Mouse (Mus musculus): ENCODE results near the gene Klhl3. TPM values are rescaled to one million over a fixed set of nuclear protein-coding genes. Genes with fewer than 3 reads are reported as not detected.

The Klhl3 gene
- polyA plus RNA-seq, 1 experiment from 2014 or later = 1.2 TPM

GRCm38 (mm10) chr13:58034507-58034906 lies 78.9 kb downstream of the Klhl3 start:
- 87% methylated on average over 6 of the region's 6 CpGs for WGBS
- DNase-seq (ENCODE audit: low spot score) (no peak), ATAC-seq (ENCODE audit: low FRiP score, low TSS enrichment) (no peak)
- Histone ChIP-seq H3K9me3 (ENCODE audit: control insufficient read depth, low read length) (no peaks in the 10 kb centered on the region), H3K9ac (ENCODE audit: low read length) (no peak overlapping the region), H3K4me1 (replicated peaks; ENCODE audit: control insufficient read depth, insufficient read depth) (no peaks in the 10 kb centered on the region), H3K4me3 (ENCODE audit: low read depth, low read length) (no peak overlapping the region), H3K27ac (replicated peaks) (no peak overlapping the region), H3K4me2 (replicated peaks; ENCODE audit: low read depth) (no peak overlapping the region), H3K36me3 (ENCODE audit: control insufficient read depth, insufficient read depth, low read length) (no peaks in the 10 kb centered on the region), H3K27me3 (ENCODE audit: control insufficient read depth, insufficient read depth, low read length) (no peaks in the 10 kb centered on the region)
- TF ChIP-seq EP300 (optimal IDR thresholded peaks at IDR 0.05) = no peak
- no peak for TF ChIP-seq CTCF (IDR thresholded peaks at IDR 0.05; ENCODE audit: low read depth)

- H3K9me3 ChIP-seq (ENCODE audit: control insufficient read depth, low read length) = no peaks in the 10 kb centered on the region
- no peak overlapping the region for H3K4me3 ChIP-seq (ENCODE audit: low read depth, low read length)
- ATAC-seq (ENCODE audit: low FRiP score, low TSS enrichment) (peak; percentile 64; the same call in 1 of the 2 replicates), DNase-seq (ENCODE audit: low spot score) (peak; percentile 71)
- H3K4me2 ChIP-seq (replicated peaks; ENCODE audit: low read depth) = no peak overlapping the region
- TF ChIP-seq EP300 (optimal IDR thresholded peaks at IDR 0.05) = no peak
- TF ChIP-seq CTCF (IDR thresholded peaks at IDR 0.05; ENCODE audit: low read depth) = peak; percentile 90
- no peaks in the 10 kb centered on the region for H3K4me1 ChIP-seq (replicated peaks; ENCODE audit: control insufficient read depth, insufficient read depth)
- H3K36me3 ChIP-seq (ENCODE audit: control insufficient read depth, insufficient read depth, low read length) = no peaks in the 10 kb centered on the region
- 45% methylated on average over 6 of the region's 6 CpGs for WGBS
- no peak overlapping the region for H3K27ac ChIP-seq (replicated peaks)
- H3K9ac ChIP-seq (ENCODE audit: low read length) = no peak overlapping the region
- H3K27me3 ChIP-seq (ENCODE audit: control insufficient read depth, insufficient read depth, low read length) = no peaks in the 10 kb centered on the region
Observed at GRCm38 (mm10) chr13:58031755-58032154, 81.6 kb downstream of the Klhl3 start.

- Histone ChIP-seq H3K27me3 (ENCODE audit: control insufficient read depth, insufficient read depth, low read length) (no peaks in the 10 kb centered on the region), H3K4me3 (ENCODE audit: low read depth, low read length) (no peak overlapping the region), H3K27ac (replicated peaks) (no peak overlapping the region), H3K4me1 (replicated peaks; ENCODE audit: control insufficient read depth, insufficient read depth) (no peaks in the 10 kb centered on the region), H3K4me2 (replicated peaks; ENCODE audit: low read depth) (no peak overlapping the region), H3K9ac (ENCODE audit: low read length) (no peak overlapping the region), H3K9me3 (ENCODE audit: control insufficient read depth, low read length) (no peaks in the 10 kb centered on the region), H3K36me3 (ENCODE audit: control insufficient read depth, insufficient read depth, low read length) (no peaks in the 10 kb centered on the region)
- WGBS = 91% methylated on average over 8 of the region's 8 CpGs
- TF ChIP-seq EP300 (optimal IDR thresholded peaks at IDR 0.05) (no peak), CTCF (IDR thresholded peaks at IDR 0.05; ENCODE audit: low read depth) (no peak)
- DNase-seq (ENCODE audit: low spot score) (no peak), ATAC-seq (ENCODE audit: low FRiP score, low TSS enrichment) (no peak)
Observed at GRCm38 (mm10) chr13:58027115-58027514, 86.3 kb downstream of the Klhl3 start.

- H3K4me2 ChIP-seq (replicated peaks; ENCODE audit: low read depth) = no peak overlapping the region
- H3K9ac ChIP-seq (ENCODE audit: low read length) = no peak overlapping the region
- 88% methylated on average over 16 of the region's 16 CpGs for WGBS
- DNase-seq (ENCODE audit: low spot score) (no peak), ATAC-seq (ENCODE audit: low FRiP score, low TSS enrichment) (no peak)
- no peaks in the 10 kb centered on the region for H3K36me3 ChIP-seq (ENCODE audit: control insufficient read depth, insufficient read depth, low read length)
- H3K4me3 ChIP-seq (ENCODE audit: low read depth, low read length) = no peak overlapping the region
- TF ChIP-seq CTCF (IDR thresholded peaks at IDR 0.05; ENCODE audit: low read depth) (no peak), EP300 (optimal IDR thresholded peaks at IDR 0.05) (no peak)
- no peaks in the 10 kb centered on the region for H3K9me3 ChIP-seq (ENCODE audit: control insufficient read depth, low read length)
- no peaks in the 10 kb centered on the region for H3K4me1 ChIP-seq (replicated peaks; ENCODE audit: control insufficient read depth, insufficient read depth)
- H3K27ac ChIP-seq (replicated peaks) = no peak overlapping the region
- no peaks in the 10 kb centered on the region for H3K27me3 ChIP-seq (ENCODE audit: control insufficient read depth, insufficient read depth, low read length)
Observed at GRCm38 (mm10) chr13:58025701-58026414, 87.5 kb downstream of the Klhl3 start.

GRCm38 (mm10) chr13:58023726-58024453 lies 89.5 kb downstream of the Klhl3 start:
- TF ChIP-seq EP300 (optimal IDR thresholded peaks at IDR 0.05) (no peak), CTCF (IDR thresholded peaks at IDR 0.05; ENCODE audit: low read depth) (no peak)
- ATAC-seq (ENCODE audit: low FRiP score, low TSS enrichment) (no peak), DNase-seq (ENCODE audit: low spot score) (no peak)
- Histone ChIP-seq H3K4me3 (ENCODE audit: low read depth, low read length) (no peak overlapping the region), H3K4me2 (replicated peaks; ENCODE audit: low read depth) (no peak overlapping the region), H3K27ac (replicated peaks) (no peak overlapping the region), H3K9me3 (ENCODE audit: control insufficient read depth, low read length) (no peaks in the 10 kb centered on the region), H3K4me1 (replicated peaks; ENCODE audit: control insufficient read depth, insufficient read depth) (no peaks in the 10 kb centered on the region), H3K27me3 (ENCODE audit: control insufficient read depth, insufficient read depth, low read length) (no peaks in the 10 kb centered on the region), H3K36me3 (ENCODE audit: control insufficient read depth, insufficient read depth, low read length) (no peaks in the 10 kb centered on the region), H3K9ac (ENCODE audit: low read length) (no peak overlapping the region)
- WGBS = 80% methylated on average over 8 of the region's 8 CpGs

- Histone ChIP-seq H3K4me1 (replicated peaks; ENCODE audit: control insufficient read depth, insufficient read depth) (no peaks in the 10 kb centered on the region), H3K4me2 (replicated peaks; ENCODE audit: low read depth) (no peak overlapping the region), H3K27ac (replicated peaks) (no peak overlapping the region), H3K36me3 (ENCODE audit: control insufficient read depth, insufficient read depth, low read length) (no peaks in the 10 kb centered on the region), H3K4me3 (ENCODE audit: low read depth, low read length) (no peak overlapping the region), H3K27me3 (ENCODE audit: control insufficient read depth, insufficient read depth, low read length) (no peaks in the 10 kb centered on the region), H3K9me3 (ENCODE audit: control insufficient read depth, low read length) (no peaks in the 10 kb centered on the region), H3K9ac (ENCODE audit: low read length) (no peak overlapping the region)
- no peak for ATAC-seq (ENCODE audit: low FRiP score, low TSS enrichment)
- TF ChIP-seq EP300 (optimal IDR thresholded peaks at IDR 0.05) (no peak), CTCF (IDR thresholded peaks at IDR 0.05; ENCODE audit: low read depth) (no peak)
- 82% methylated on average over 9 of the region's 9 CpGs for WGBS
- DNase-seq (ENCODE audit: low spot score) = no peak
Observed at GRCm38 (mm10) chr13:58023001-58023560, 90.3 kb downstream of the Klhl3 start.
